Mouse (Mus musculus) bone marrow, adult 2 months (tissue): ENCODE measurements around the gene Acp4. TPM values are rescaled to one million over a fixed set of nuclear protein-coding genes. Genes with fewer than 3 reads are reported as not detected.
"Not testable (repeated sequence)": the region's sequence is repeated elsewhere in the genome, so short reads cannot be mapped to it uniquely, and the experiment has no call there.

Source experiments
- H3K27ac ChIP-seq: fragments of 200-500 bp; 2 replicates; pipeline ENCODE4 v1.5.1; 2012; ENCODE audit warnings: low read depth, mild to moderate bottlenecking, control low read depth, inconsistent platforms, low read length; ENCODE audit not compliant: control insufficient read depth, poor library complexity, insufficient read depth
- H3K4me1 ChIP-seq: fragments of 200-500 bp; 2 replicates; pipeline ENCODE4 v1.6.1; 2011; ENCODE audit warnings: low read length; ENCODE audit not compliant: control insufficient read depth, insufficient read depth
- H3K4me3 ChIP-seq: fragments of 200-500 bp; replicated peaks from 2 replicates; pipeline ENCODE3; 2011; ENCODE audit warnings: mild to moderate bottlenecking, low read depth, low read length, control low read depth; ENCODE audit not compliant: control insufficient read depth
- CTCF ChIP-seq: fragments of 200-500 bp; IDR thresholded peaks from 2 replicates; pipeline ENCODE4 v1.5.1; 2011; ENCODE audit warnings: low read length, control low read depth; ENCODE audit not compliant: control insufficient read depth, insufficient read depth
- POLR2A ChIP-seq: fragments of 200-500 bp; IDR thresholded peaks from 2 replicates; pipeline ENCODE4 v1.6.1; 2011; ENCODE audit warnings: low read depth, mild to moderate bottlenecking, control low read depth, low read length, borderline replicate concordance; ENCODE audit not compliant: control insufficient read depth
- WGBS: fragments of 180-500 bp; shearing (Covaris S2); methylation state at CpG from one replicate; pipeline ENCODE4 v1.1.7; 2018; 5-methylcytosine and 5-hydroxymethylcytosine counted together
- polyA plus RNA-seq: library from polyadenylated mRNA; stranded (reverse); fragments of >200 nt; gene quantifications from 2 replicates; pipeline ENCODE4 v1.2.4, GENCODE M21; 2011; ENCODE audit warnings: low replicate concordance; ENCODE audit not compliant: missing spikeins, insufficient read depth, insufficient read length

The Acp4 gene
- not detected in 2 replicates for polyA plus RNA-seq

- no peaks in the 10 kb centered on the region for H3K4me1 ChIP-seq
- no peak within 1 kb of the TSS for H3K4me3 ChIP-seq
- WGBS: 77% methylated on average over 4 of the region's 4 CpGs
- TF ChIP-seq CTCF (no peak), POLR2A (no peak)
- no peak within 1 kb of the TSS for H3K27ac ChIP-seq
Observed at GRCm38 (mm10) chr7:44257278-44257677, at the start of gene Acp4. TSS of gene Acp4 (minus strand) at chr7:44257378.

GRCm38 (mm10) chr7:44306516-44307240 lies 49.5 kb upstream of the Acp4 start, which contains the start of gene Clec11a:
TSS of gene Clec11a (minus strand) at chr7:44306902.
- WGBS: 63% methylated on average over 6 of the region's 6 CpGs
- TF ChIP-seq CTCF: no peak
- no peak for TF ChIP-seq POLR2A
- Histone ChIP-seq H3K4me3 (no peak within 1 kb of the TSS), H3K27ac (peak within 1 kb of the TSS; percentile 51; the same call in 1 of the 2 replicates), H3K4me1 (no peaks in the 10 kb centered on the region; the same call in none of the 2 replicates)

- peak overlapping the region; percentile 51; the same call in 1 of the 2 replicates for H3K27ac ChIP-seq
- WGBS: 26% methylated on average over 16 of the region's 16 CpGs
- H3K4me3 ChIP-seq: no peak overlapping the region
- TF ChIP-seq POLR2A: no peak
- TF ChIP-seq CTCF: no peak
- H3K4me1 ChIP-seq: no peaks in the 10 kb centered on the region; the same call in 1 of the 2 replicates
Observed at GRCm38 (mm10) chr7:44305686-44306085, 48.5 kb upstream of the Acp4 start.

GRCm38 (mm10) chr7:44304775-44305641 lies 47.8 kb upstream of the Acp4 start:
- H3K27ac ChIP-seq: peak overlapping the region; percentile 86
- under 1% methylated on average over 49 of the region's 49 CpGs for WGBS

GRCm38 (mm10) chr7:44304463-44304774 lies 47.2 kb upstream of the Acp4 start:
- peak overlapping the region; percentile 74 for H3K4me3 ChIP-seq
- H3K27ac ChIP-seq: peak overlapping the region; percentile 86
- WGBS: 2% methylated on average over 25 of the region's 25 CpGs
- H3K4me1 ChIP-seq: no peaks in the 10 kb centered on the region; the same call in 1 of the 2 replicates
- no peak for TF ChIP-seq CTCF
- no peak for TF ChIP-seq POLR2A

More at GRCm38 (mm10) chr7:44304775-44305641, 47.8 kb upstream of the Acp4 start:
- Histone ChIP-seq H3K4me1 (no peaks in the 10 kb centered on the region; the same call in 1 of the 2 replicates), H3K4me3 (peak overlapping the region; percentile 74)
- no peak for TF ChIP-seq CTCF
- peak; percentile 93 for TF ChIP-seq POLR2A

- no peak for TF ChIP-seq CTCF
- TF ChIP-seq POLR2A: no peak
- no peaks in the 10 kb centered on the region; the same call in 1 of the 2 replicates for H3K4me1 ChIP-seq
- WGBS: 78% methylated on average over 14 of the region's 14 CpGs
- peak overlapping the region; percentile 74 for H3K4me3 ChIP-seq
- no peak overlapping the region for H3K27ac ChIP-seq
Observed at GRCm38 (mm10) chr7:44303346-44304340, 46.5 kb upstream of the Acp4 start.

GRCm38 (mm10) chr7:44297501-44297900 lies 40.3 kb upstream of the Acp4 start:
- not testable (repeated sequence) for H3K4me3 ChIP-seq, H3K4me1 ChIP-seq, H3K27ac ChIP-seq
- 75% methylated on average over 2 of the region's 2 CpGs for WGBS

- H3K4me1 ChIP-seq: no peaks in the 10 kb centered on the region
- no peak overlapping the region for H3K27ac ChIP-seq
- TF ChIP-seq POLR2A (no peak), CTCF (no peak)
- no peak overlapping the region for H3K4me3 ChIP-seq
- WGBS: 49% methylated on average over 4 of the region's 4 CpGs
Observed at GRCm38 (mm10) chr7:44291418-44291817, 34.2 kb upstream of the Acp4 start.
